Mouse (Mus musculus): ENCODE results near the gene Fcna. TPM values are rescaled to one million over a fixed set of nuclear protein-coding genes. Genes with fewer than 3 reads are reported as not detected.

Fcna gene
- polyA plus RNA-seq (2012; rRNA removed), result 0.92 and 0.97 TPM in 2 replicates

DNA sequence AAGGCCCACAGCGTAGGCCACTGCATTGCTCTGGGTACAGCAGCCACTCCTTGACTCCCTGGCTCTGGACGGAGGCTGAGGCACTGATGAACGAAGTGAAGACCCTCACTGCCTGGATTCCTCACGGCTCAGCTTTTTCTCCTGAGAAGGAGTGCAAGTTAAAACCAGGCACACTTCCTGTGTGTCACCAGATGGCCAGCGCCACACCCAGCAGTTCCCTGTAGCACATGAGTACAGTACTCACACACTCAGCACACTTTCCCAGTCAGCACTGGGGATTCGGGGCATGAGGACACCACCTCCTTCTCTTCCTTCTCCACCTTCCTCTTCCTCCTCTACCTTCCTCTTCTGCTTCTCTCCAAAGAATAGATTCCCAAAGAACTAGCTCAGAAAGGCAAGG, at the start of gene Fcna:
Fcna (minus strand) TSS at position 220 of the 400 bp plus-strand sequence.
- DNase-seq (ENCODE audit: low read depth), result no peak
- TF ChIP-seq CTCF (IDR thresholded peaks at IDR 0.05; ENCODE audit: borderline replicate concordance, extremely low read depth, insufficient read depth, insufficient read length) (no peak), POLR2A (IDR thresholded peaks at IDR 0.05; ENCODE audit: borderline replicate concordance, extremely low read depth, insufficient read depth, insufficient read length, poor library complexity, severe bottlenecking) (no peak)

DNA sequence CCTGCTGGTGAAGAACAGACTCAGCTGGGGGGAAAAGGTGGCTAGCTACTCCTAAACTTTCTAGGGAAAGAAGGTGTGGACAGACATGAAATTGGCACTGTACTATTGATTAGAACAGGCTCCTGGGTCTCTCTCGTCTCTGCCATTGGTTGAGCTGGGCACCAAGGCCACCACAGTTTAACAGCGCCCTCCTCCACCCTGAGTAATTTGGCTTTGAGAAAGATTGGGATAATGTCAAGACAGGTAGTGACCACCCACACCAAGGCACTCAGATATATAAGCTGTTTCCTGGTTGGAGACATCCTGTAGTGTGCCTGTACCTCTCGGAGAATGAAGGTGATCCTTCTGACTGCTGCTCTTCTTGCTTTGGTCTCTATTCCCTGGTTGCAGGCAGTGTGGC, 48.7 kb upstream of the Fcna start, which contains the start of gene Lcn6:
Lcn6 (plus strand) TSS at position 301 of the 400 bp plus-strand sequence.
- DNase-seq (ENCODE audit: low read depth), result no peak
- TF ChIP-seq POLR2A (IDR thresholded peaks at IDR 0.05; ENCODE audit: borderline replicate concordance, extremely low read depth, insufficient read depth, insufficient read length, poor library complexity, severe bottlenecking) (no peak), CTCF (IDR thresholded peaks at IDR 0.05; ENCODE audit: borderline replicate concordance, extremely low read depth, insufficient read depth, insufficient read length) (no peak)

GRCm38 (mm10) chr2:25666516-25666915, 38.7 kb upstream of the Fcna start:
- no peak for DNase-seq (ENCODE audit: low read depth)
- no peak for TF ChIP-seq POLR2A (IDR thresholded peaks at IDR 0.05; ENCODE audit: borderline replicate concordance, extremely low read depth, insufficient read depth, insufficient read length, poor library complexity, severe bottlenecking)
- TF ChIP-seq CTCF (IDR thresholded peaks at IDR 0.05; ENCODE audit: borderline replicate concordance, extremely low read depth, insufficient read depth, insufficient read length), result no peak

DNA sequence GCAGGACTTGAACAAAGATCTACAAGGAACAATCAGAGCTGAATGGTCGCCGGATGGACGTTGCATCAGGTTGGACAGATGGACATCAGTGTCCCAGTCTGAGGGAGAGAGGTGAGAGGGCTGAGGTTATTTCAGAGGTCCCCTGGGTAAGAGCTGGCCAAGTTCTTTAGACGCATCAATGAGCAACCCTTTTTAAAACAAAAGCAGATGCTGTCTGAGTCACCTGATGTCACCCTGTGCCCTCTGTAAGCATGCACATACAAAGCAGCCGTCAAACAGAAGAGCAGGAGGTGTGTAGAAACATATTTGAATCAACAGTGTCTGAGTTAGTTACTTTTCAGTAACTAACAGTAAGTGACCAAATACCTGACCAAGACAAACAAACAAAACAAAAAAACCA, 36.3 kb upstream of the Fcna start:
- TF ChIP-seq CTCF (IDR thresholded peaks at IDR 0.05; ENCODE audit: borderline replicate concordance, extremely low read depth, insufficient read depth, insufficient read length), result no peak
- no peak for TF ChIP-seq POLR2A (IDR thresholded peaks at IDR 0.05; ENCODE audit: borderline replicate concordance, extremely low read depth, insufficient read depth, insufficient read length, poor library complexity, severe bottlenecking)
- DNase-seq (ENCODE audit: low read depth), result no peak

DNA sequence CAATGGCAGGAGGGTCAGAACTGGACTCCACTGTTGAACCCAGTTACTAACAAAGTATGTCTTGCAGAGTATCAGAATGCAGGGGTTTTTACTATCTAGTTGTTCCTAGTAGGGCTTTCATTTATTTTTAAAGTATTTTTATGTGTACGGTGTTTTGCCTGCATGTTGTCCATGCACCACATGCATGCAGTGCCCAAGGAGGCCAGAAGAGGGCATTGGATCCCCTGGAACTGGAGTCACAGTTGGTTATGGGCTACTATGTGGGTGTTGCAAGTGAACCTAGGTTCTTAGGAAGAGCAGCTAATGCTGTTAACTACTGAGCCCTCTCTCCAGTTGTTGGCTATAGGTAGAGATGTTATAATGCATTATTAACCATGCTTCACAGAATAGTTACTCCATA, 35.7 kb upstream of the Fcna start:
- no peak for TF ChIP-seq POLR2A (IDR thresholded peaks at IDR 0.05; ENCODE audit: borderline replicate concordance, extremely low read depth, insufficient read depth, insufficient read length, poor library complexity, severe bottlenecking)
- TF ChIP-seq CTCF (IDR thresholded peaks at IDR 0.05; ENCODE audit: borderline replicate concordance, extremely low read depth, insufficient read depth, insufficient read length), result peak; percentile 64; the same call in 1 of the 2 replicates
- DNase-seq (ENCODE audit: low read depth), result peak; percentile 21

DNA sequence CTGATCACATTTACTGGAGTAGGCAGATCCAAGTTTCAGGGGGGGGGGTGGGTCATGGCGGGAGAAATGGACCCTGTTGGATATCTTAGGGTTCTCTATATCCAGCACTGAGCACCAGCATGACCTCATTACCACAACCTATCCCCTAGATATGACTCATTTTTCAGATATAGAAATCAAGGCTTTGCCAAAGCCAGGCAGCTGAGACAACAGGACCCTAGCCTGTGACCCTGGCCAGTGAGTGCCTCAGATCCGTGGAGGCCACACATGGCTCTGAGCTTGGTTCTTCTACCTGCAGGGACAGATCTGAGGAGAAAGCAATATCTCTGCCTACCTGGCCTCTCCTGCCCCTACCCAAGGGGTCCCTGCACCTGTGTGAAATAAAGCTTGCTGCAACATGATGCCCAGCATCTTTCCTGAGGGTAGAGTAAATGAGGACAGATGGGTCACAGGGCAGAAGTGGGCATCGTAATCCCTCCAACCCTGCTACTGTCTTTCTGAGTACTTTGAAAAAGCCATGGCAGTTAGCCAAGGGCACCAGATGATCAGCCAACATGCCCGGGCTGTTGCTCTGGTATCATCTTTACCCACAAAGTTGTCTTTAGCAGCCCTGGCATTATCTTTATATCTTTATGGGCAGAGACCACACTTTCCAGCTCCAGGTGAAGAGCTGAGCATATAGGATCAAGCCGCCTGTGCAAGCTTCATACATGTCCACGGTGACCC, 33.6 kb upstream of the Fcna start:
- DNase-seq (ENCODE audit: low read depth), result no peak
- no peak for TF ChIP-seq CTCF (IDR thresholded peaks at IDR 0.05; ENCODE audit: borderline replicate concordance, extremely low read depth, insufficient read depth, insufficient read length)
- no peak for TF ChIP-seq POLR2A (IDR thresholded peaks at IDR 0.05; ENCODE audit: borderline replicate concordance, extremely low read depth, insufficient read depth, insufficient read length, poor library complexity, severe bottlenecking)

DNA sequence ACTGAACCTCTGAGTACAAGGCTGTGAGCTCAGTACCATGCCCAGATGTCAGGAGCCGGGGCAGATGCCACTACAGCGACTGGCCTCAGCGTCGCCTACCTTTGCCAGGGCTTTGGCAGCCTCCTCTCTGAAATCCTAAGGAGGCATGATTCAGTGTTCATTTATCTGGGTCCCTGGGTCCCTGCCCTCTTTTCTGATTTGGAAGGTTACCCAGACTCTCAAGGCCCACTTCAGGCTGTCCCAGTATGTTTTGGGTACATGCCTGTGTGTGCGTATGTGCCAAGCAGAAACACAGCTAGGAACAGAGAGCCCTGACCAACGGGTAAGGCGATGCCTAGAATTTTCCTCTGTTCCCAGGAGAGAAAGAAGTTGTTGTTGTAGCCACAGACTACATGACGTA, 32.4 kb upstream of the Fcna start:
- DNase-seq (ENCODE audit: low read depth), result no peak

GRCm38 (mm10) chr2:25657652-25658051, 29.8 kb upstream of the Fcna start, which contains the start of gene Lcn5:
Gene Lcn5, plus strand, starts transcription at chr2:25657952.
- TF ChIP-seq CTCF (IDR thresholded peaks at IDR 0.05; ENCODE audit: borderline replicate concordance, extremely low read depth, insufficient read depth, insufficient read length) (no peak), POLR2A (IDR thresholded peaks at IDR 0.05; ENCODE audit: borderline replicate concordance, extremely low read depth, insufficient read depth, insufficient read length, poor library complexity, severe bottlenecking) (no peak)
- DNase-seq (ENCODE audit: low read depth), result no peak

More for the DNA sequence above, 32.4 kb upstream of the Fcna start:
- TF ChIP-seq POLR2A (IDR thresholded peaks at IDR 0.05; ENCODE audit: borderline replicate concordance, extremely low read depth, insufficient read depth, insufficient read length, poor library complexity, severe bottlenecking), result no peak
- no peak for TF ChIP-seq CTCF (IDR thresholded peaks at IDR 0.05; ENCODE audit: borderline replicate concordance, extremely low read depth, insufficient read depth, insufficient read length)

- DNase-seq (ENCODE audit: low read depth), result peak; percentile 5
- TF ChIP-seq CTCF (IDR thresholded peaks at IDR 0.05; ENCODE audit: borderline replicate concordance, extremely low read depth, insufficient read depth, insufficient read length), result no peak
- no peak for TF ChIP-seq POLR2A (IDR thresholded peaks at IDR 0.05; ENCODE audit: borderline replicate concordance, extremely low read depth, insufficient read depth, insufficient read length, poor library complexity, severe bottlenecking)
These were observed 29.4 kb upstream of the Fcna start for GRCm38 (mm10) chr2:25657246-25657645.

- no peak for DNase-seq (ENCODE audit: low read depth)
- no peak for TF ChIP-seq POLR2A (IDR thresholded peaks at IDR 0.05; ENCODE audit: borderline replicate concordance, extremely low read depth, insufficient read depth, insufficient read length, poor library complexity, severe bottlenecking)
- TF ChIP-seq CTCF (IDR thresholded peaks at IDR 0.05; ENCODE audit: borderline replicate concordance, extremely low read depth, insufficient read depth, insufficient read length), result no peak
These were observed 28.9 kb upstream of the Fcna start for GRCm38 (mm10) chr2:25656691-25657090.

DNA sequence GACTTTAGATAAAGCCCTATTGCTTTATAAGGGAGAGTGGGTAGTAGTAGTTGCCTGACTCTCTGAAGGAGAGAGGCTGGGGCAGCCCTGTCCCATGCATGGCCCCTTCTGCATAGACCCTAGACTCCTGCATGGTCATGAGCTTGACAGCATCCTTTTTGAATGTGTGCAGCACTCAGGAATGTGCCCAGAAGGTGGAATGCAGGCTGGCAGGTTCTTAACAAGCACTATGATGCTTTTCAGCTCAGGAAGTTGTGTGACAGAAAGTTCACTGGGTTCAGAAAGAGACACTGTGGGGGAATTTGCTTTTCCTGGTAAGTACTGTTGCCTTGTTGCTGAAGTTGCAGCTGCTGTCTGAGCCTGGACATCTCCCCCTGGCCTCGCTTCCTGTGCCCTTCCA, 26.7 kb upstream of the Fcna start:
- TF ChIP-seq CTCF (IDR thresholded peaks at IDR 0.05; ENCODE audit: borderline replicate concordance, extremely low read depth, insufficient read depth, insufficient read length), result no peak
- no peak for TF ChIP-seq POLR2A (IDR thresholded peaks at IDR 0.05; ENCODE audit: borderline replicate concordance, extremely low read depth, insufficient read depth, insufficient read length, poor library complexity, severe bottlenecking)
- no peak for DNase-seq (ENCODE audit: low read depth)

- TF ChIP-seq POLR2A (IDR thresholded peaks at IDR 0.05; ENCODE audit: borderline replicate concordance, extremely low read depth, insufficient read depth, insufficient read length, poor library complexity, severe bottlenecking) (no peak), CTCF (IDR thresholded peaks at IDR 0.05; ENCODE audit: borderline replicate concordance, extremely low read depth, insufficient read depth, insufficient read length) (no peak)
- no peak for DNase-seq (ENCODE audit: low read depth)
These were observed 25.1 kb upstream of the Fcna start, which contains the start of gene Lcn8 for GRCm38 (mm10) chr2:25652902-25653301. Gene Lcn8, plus strand, starts transcription at chr2:25653120.

Measured in brain, embryonic 14.5 days (tissue).